Mouse (Mus musculus) ES-Bruce4 (cell line): ENCODE data around the gene S1pr2. TPM values are rescaled to one million over a fixed set of nuclear protein-coding genes. Genes with fewer than 3 reads are reported as not detected.

Experiments used
- H3K27ac ChIP-seq: 2 replicates; pipeline ENCODE4 v1.5.1; 2012; ENCODE audit warnings: low read length, inconsistent platforms; ENCODE audit not compliant: insufficient read depth
- H3K27me3 ChIP-seq: 2 replicates; pipeline ENCODE4 v1.6.1; 2012; ENCODE audit warnings: mild to moderate bottlenecking, low read length, inconsistent platforms; ENCODE audit not compliant: control insufficient read depth, poor library complexity, insufficient read depth, severe bottlenecking
- H3K36me3 ChIP-seq: 2 replicates; pipeline ENCODE4 v1.6.1; 2012; ENCODE audit warnings: inconsistent platforms, mild to moderate bottlenecking, low read length, moderate library complexity; ENCODE audit not compliant: control insufficient read depth, poor library complexity, insufficient read depth, severe bottlenecking
- H3K4me1 ChIP-seq: one replicate; pipeline ENCODE4 v1.8.1; 2011; ENCODE audit warnings: low read length; ENCODE audit not compliant: control insufficient read depth, insufficient read depth
- H3K4me3 ChIP-seq: 2 replicates; pipeline ENCODE4 v1.5.1; 2011; ENCODE audit warnings: low read depth, mild to moderate bottlenecking, low read length
- H3K9ac ChIP-seq: 2 replicates; pipeline ENCODE4 v1.6.1; 2012; ENCODE audit warnings: low read depth, mild to moderate bottlenecking, inconsistent platforms; ENCODE audit not compliant: poor library complexity, severe bottlenecking
- H3K9me3 ChIP-seq: replicated peaks from 2 replicates; pipeline ENCODE4 v1.6.1; 2012; ENCODE audit warnings: mild to moderate bottlenecking, low read length, inconsistent platforms; ENCODE audit not compliant: control insufficient read depth, poor library complexity, insufficient read depth, severe bottlenecking
- CTCF ChIP-seq: IDR thresholded peaks from one replicate; pipeline ENCODE4 v1.8.1; 2011; ENCODE audit warnings: low read depth, low read length
- EP300 ChIP-seq: IDR thresholded peaks from 2 replicates; pipeline ENCODE4 v1.6.1; 2011; ENCODE audit warnings: low read depth, low read length; ENCODE audit not compliant: insufficient read depth
- POLR2A ChIP-seq: IDR thresholded peaks from one replicate; pipeline ENCODE4 v1.8.1; 2011; ENCODE audit warnings: low read length; ENCODE audit not compliant: insufficient read depth
- polyA plus RNA-seq: library from polyadenylated mRNA; stranded (reverse); fragments of >200 nt; gene quantifications from 2 replicates; pipeline ENCODE4 v1.2.4, GENCODE M21; 2011; ENCODE audit warnings: low read depth; ENCODE audit not compliant: missing spikeins, insufficient read depth, insufficient read length

Gene S1pr2
- polyA plus RNA-seq, 1 experiment = 19.9 TPM

GRCm38 (mm10) chr9:20951966-20952519 lies 24.5 kb downstream of the S1pr2 start:
- no peaks in the 10 kb centered on the region for H3K9me3 ChIP-seq
- no peak for TF ChIP-seq CTCF
- TF ChIP-seq POLR2A = no peak

GRCm38 (mm10) chr9:20951441-20951840 lies 25.1 kb downstream of the S1pr2 start:
- H3K4me3 ChIP-seq = peak overlapping the region; percentile 82
- no peaks in the 10 kb centered on the region for H3K27me3 ChIP-seq
- no peaks in the 10 kb centered on the region for H3K36me3 ChIP-seq
- H3K9me3 ChIP-seq = no peaks in the 10 kb centered on the region
- H3K27ac ChIP-seq = 0 out of 2 replicates have a peak overlapping the region, but pooled peaks have one; percentile 19
- TF ChIP-seq POLR2A (no peak), EP300 (no peak), CTCF (no peak)
- no peaks in the 10 kb centered on the region for H3K4me1 ChIP-seq
- peak overlapping the region; percentile 93 for H3K9ac ChIP-seq

More at GRCm38 (mm10) chr9:20951966-20952519, 24.5 kb downstream of the S1pr2 start:
- Histone ChIP-seq H3K36me3 (no peaks in the 10 kb centered on the region), H3K9ac (peak overlapping the region; percentile 93), H3K27ac (peak overlapping the region; percentile 28), H3K4me1 (no peaks in the 10 kb centered on the region), H3K4me3 (peak overlapping the region; percentile 82), H3K27me3 (no peaks in the 10 kb centered on the region)

GRCm38 (mm10) chr9:20950419-20950818 lies 26.2 kb downstream of the S1pr2 start:
- Histone ChIP-seq H3K27me3 (no peaks in the 10 kb centered on the region), H3K9ac (no peak overlapping the region; the same call in 1 of the 2 replicates), H3K4me3 (no peak overlapping the region)

GRCm38 (mm10) chr9:20946066-20946880 lies 30.3 kb downstream of the S1pr2 start:
- Histone ChIP-seq H3K9me3 (no peaks in the 10 kb centered on the region), H3K27ac (peak overlapping the region; percentile 59), H3K36me3 (peaks cover 6% of the 10 kb centered on the region), H3K9ac (0 out of 2 replicates have a peak overlapping the region, but pooled peaks have one; percentile 40), H3K4me1 (peaks cover 14% of the 10 kb centered on the region), H3K4me3 (peak overlapping the region; percentile 8; the same call in 1 of the 2 replicates), H3K27me3 (no peaks in the 10 kb centered on the region)
- TF ChIP-seq CTCF = no peak
- peak; percentile 76 for TF ChIP-seq EP300

More at GRCm38 (mm10) chr9:20950419-20950818, 26.2 kb downstream of the S1pr2 start:
- Histone ChIP-seq H3K36me3 (no peaks in the 10 kb centered on the region), H3K9me3 (no peaks in the 10 kb centered on the region), H3K4me1 (peaks cover 2% of the 10 kb centered on the region), H3K27ac (no peak overlapping the region)
- no peak for TF ChIP-seq CTCF
- TF ChIP-seq POLR2A = no peak
- TF ChIP-seq EP300 = no peak

GRCm38 (mm10) chr9:20944697-20945370 lies 31.7 kb downstream of the S1pr2 start:
- no peak for TF ChIP-seq CTCF
- no peak for TF ChIP-seq POLR2A
- 0 out of 2 replicates have a peak, but pooled peaks have one; percentile 40 for TF ChIP-seq EP300
- Histone ChIP-seq H3K9ac (no peak overlapping the region), H3K4me3 (no peak overlapping the region), H3K27me3 (no peaks in the 10 kb centered on the region), H3K36me3 (peaks cover 21% of the 10 kb centered on the region), H3K9me3 (no peaks in the 10 kb centered on the region), H3K27ac (peak overlapping the region; percentile 59), H3K4me1 (peaks cover 14% of the 10 kb centered on the region)

GRCm38 (mm10) chr9:20943911-20944310 lies 32.7 kb downstream of the S1pr2 start:
- TF ChIP-seq CTCF (peak; percentile 39), EP300 (peak; percentile 84), POLR2A (no peak)
- Histone ChIP-seq H3K27ac (peak overlapping the region; percentile 59), H3K36me3 (peaks cover 29% of the 10 kb centered on the region), H3K4me3 (no peak overlapping the region), H3K27me3 (no peaks in the 10 kb centered on the region), H3K4me1 (peaks cover 14% of the 10 kb centered on the region), H3K9ac (no peak overlapping the region), H3K9me3 (no peaks in the 10 kb centered on the region)
